Mouse (Mus musculus): ENCODE data around the gene Swi5. TPM values are rescaled to one million over a fixed set of nuclear protein-coding genes. Genes with fewer than 3 reads are reported as not detected.
A peak's percentile ranks its signal among the peaks of the same experiment; 100 is the strongest.

Gene Swi5
- total RNA-seq (2021) = 100 to 1,000 TPM; 117 to 120 TPM
- long read RNA-seq, experiment 1, transcript Swi5-207 (5 exons, 768 nt) = major isoform, 58 of 69 reads
- long read RNA-seq, experiment 1, partial matches to known transcripts = 5 of 69 reads
- long read RNA-seq, experiment 1, other reads (novel, unspliced or antisense) = 5 of 69 reads
- long read RNA-seq, experiment 2, transcript Swi5-207 (5 exons, 768 nt) = major isoform, 75 of 94 reads
- long read RNA-seq, experiment 2, partial matches to known transcripts = 6 of 94 reads
- long read RNA-seq, experiment 2, other reads (novel, unspliced or antisense) = 12 of 94 reads

GRCm38 (mm10) chr2:32287923-32288367, at the start of gene Swi5:
Swi5 (minus strand) TSS chr2:32288075.
- DNase-seq = peak; percentile 99

GRCm38 (mm10) chr2:32335888-32336287, 48.0 kb upstream of the Swi5 start:
- DNase-seq = no peak
- intact Hi-C loops (cut with DNase I; ENCODE audit: low total_unique reads) = no loop called here

More at GRCm38 (mm10) chr2:32287923-32288367, at the start of gene Swi5:
- intact Hi-C loops (cut with DNase I; ENCODE audit: low total_unique reads) = no loop called here

GRCm38 (mm10) chr2:32332159-32332558, 44.3 kb upstream of the Swi5 start:
- intact Hi-C loops (cut with DNase I; ENCODE audit: low total_unique reads) = no loop called here
- no peak for DNase-seq

- intact Hi-C loops (cut with DNase I; ENCODE audit: low total_unique reads) = no loop called here
- DNase-seq = no peak
Observed at GRCm38 (mm10) chr2:32329531-32329930, 41.7 kb upstream of the Swi5 start.

GRCm38 (mm10) chr2:32328911-32329460, 41.1 kb upstream of the Swi5 start:
- intact Hi-C loops (cut with DNase I; ENCODE audit: low total_unique reads) = no loop called here
- no peak for DNase-seq

- DNase-seq = no peak
- intact Hi-C loops (cut with DNase I; ENCODE audit: low total_unique reads) = no loop called here
Observed at GRCm38 (mm10) chr2:32327200-32327599, 39.3 kb upstream of the Swi5 start.

- intact Hi-C loops (cut with DNase I; ENCODE audit: low total_unique reads) = no loop called here
- no peak for DNase-seq
Observed at GRCm38 (mm10) chr2:32325342-32325741, 37.5 kb upstream of the Swi5 start.

- DNase-seq = no peak
- intact Hi-C loops (cut with DNase I; ENCODE audit: low total_unique reads) = no loop called here
Observed at GRCm38 (mm10) chr2:32324322-32324721, 36.4 kb upstream of the Swi5 start.

GRCm38 (mm10) chr2:32322754-32323741, 35.2 kb upstream of the Swi5 start:
- intact Hi-C loops (cut with DNase I; ENCODE audit: low total_unique reads) = no loop called here
- no peak for DNase-seq

- intact Hi-C loops (cut with DNase I; ENCODE audit: low total_unique reads) = no loop called here
- DNase-seq = no peak
Observed at GRCm38 (mm10) chr2:32321591-32322298, 33.9 kb upstream of the Swi5 start.

- no peak for DNase-seq
Observed at GRCm38 (mm10) chr2:32320721-32321120, 32.8 kb upstream of the Swi5 start.

GRCm38 (mm10) chr2:32319586-32320580, 32.0 kb upstream of the Swi5 start:
- peak; percentile 78 for DNase-seq
- intact Hi-C loops (cut with DNase I; ENCODE audit: low total_unique reads) = no loop called here

More at GRCm38 (mm10) chr2:32320721-32321120, 32.8 kb upstream of the Swi5 start:
- intact Hi-C loops (cut with DNase I; ENCODE audit: low total_unique reads) = no loop called here

- intact Hi-C loops (cut with DNase I; ENCODE audit: low total_unique reads) = no loop called here
- DNase-seq = no peak
Observed at GRCm38 (mm10) chr2:32318709-32319585, 31.1 kb upstream of the Swi5 start.

- intact Hi-C loops (cut with DNase I; ENCODE audit: low total_unique reads) = no loop called here
- DNase-seq = peak; percentile 87
Observed at GRCm38 (mm10) chr2:32317791-32318417, 30.0 kb upstream of the Swi5 start.

- DNase-seq = no peak
- intact Hi-C loops (cut with DNase I; ENCODE audit: low total_unique reads) = no loop called here
Observed at GRCm38 (mm10) chr2:32316887-32317656, 29.2 kb upstream of the Swi5 start.

GRCm38 (mm10) chr2:32315751-32316150, 27.9 kb upstream of the Swi5 start:
- DNase-seq = peak; percentile 65
- intact Hi-C loops (cut with DNase I; ENCODE audit: low total_unique reads) = no loop called here

All from gastrocnemius, postnatal 14 days (tissue).